Mouse (Mus musculus): ENCODE measurements at regions not wholly inside any gene's neighbourhood (a gene's known extent, or its start where the extent isn't known, plus 50 kb on each side); places are given as distances from the start of the nearest gene placed in this dataset.

- TF ChIP-seq CTCF (IDR thresholded peaks at IDR 0.05; ENCODE audit: borderline replicate concordance, extremely low read depth, insufficient read depth, insufficient read length) (no peak), POLR2A (IDR thresholded peaks at IDR 0.05; ENCODE audit: borderline replicate concordance, extremely low read depth, insufficient read depth, insufficient read length, poor library complexity, severe bottlenecking) (no peak)
- no peak for DNase-seq (ENCODE audit: low read depth)
Measured at GRCm38 (mm10) chr4:137100756-137101155, 52.2 kb upstream of the Zbtb40 start.

Measured in brain, embryonic 14.5 days (tissue).